Mouse (Mus musculus) adrenal gland, adult 2 months (tissue): ENCODE measurements around the gene Tnfrsf23. TPM values are rescaled to one million over a fixed set of nuclear protein-coding genes. Genes with fewer than 3 reads are reported as not detected.

Experiments
- polyA plus RNA-seq: library from polyadenylated mRNA; depleted of rRNA; stranded (reverse); fragments of >200 nt; gene quantifications from 2 replicates; pipeline ENCODE4 v1.2.3, GENCODE M21; 2012; rRNA removed
- total RNA-seq, 2 experiments: library from RNA; stranded (reverse); gene quantifications; 2 replicates each; pipeline ENCODE4 v1.2.3; 2021

The Tnfrsf23 gene
- total and polyA plus RNA-seq, 3 experiments: 1.3 to 4.4 (median 3.1) TPM

Other genes starting within 250 kb of the Tnfrsf23 start
- gene Cdkn1c, start 224.8 kb downstream of the Tnfrsf23 start, total RNA-seq: 100 to 1,000 TPM; 239 to 672 TPM
- 469 and 597 TPM in 2 replicates for gene Cdkn1c, start 224.8 kb downstream of the Tnfrsf23 start, polyA plus RNA-seq
- 1 to 10 TPM; 1.5 to 4.1 TPM for gene Slc22a18, start 212.1 kb downstream of the Tnfrsf23 start, total RNA-seq
- 13.3 and 17.5 TPM in 2 replicates for gene Slc22a18, start 212.1 kb downstream of the Tnfrsf23 start, polyA plus RNA-seq
- gene Phlda2, start 182.7 kb downstream of the Tnfrsf23 start, total RNA-seq: under 1 TPM; 0.40 to 0.55 TPM
- gene Phlda2, start 182.7 kb downstream of the Tnfrsf23 start, polyA plus RNA-seq: 3.5 and 4.2 TPM in 2 replicates
- gene Nap1l4, start 136.8 kb downstream of the Tnfrsf23 start, total RNA-seq: 100 to 1,000 TPM; 149 to 217 TPM
- gene Nap1l4, start 136.8 kb downstream of the Tnfrsf23 start, polyA plus RNA-seq: 35.0 and 40.0 TPM in 2 replicates
- gene Cars, start 85.8 kb downstream of the Tnfrsf23 start, total RNA-seq: 10 to 100 TPM; 42.9 to 51.3 TPM
- 9.4 and 10.5 TPM in 2 replicates for gene Cars, start 85.8 kb downstream of the Tnfrsf23 start, polyA plus RNA-seq
- gene Tnfrsf26, start 57.1 kb downstream of the Tnfrsf23 start, total RNA-seq: 1 to 10 TPM in 1 of 2 experiments, under 1 TPM in 1; 0.55 to 1.1 TPM
- gene Tnfrsf26, start 57.1 kb downstream of the Tnfrsf23 start, polyA plus RNA-seq: 0.17 and 0.29 TPM in 2 replicates
- gene Tnfrsf22, start 36.2 kb downstream of the Tnfrsf23 start, total RNA-seq: 1 to 10 TPM; 3.9 to 4.4 TPM
- gene Tnfrsf22, start 36.2 kb downstream of the Tnfrsf23 start, polyA plus RNA-seq: 3.1 and 3.9 TPM in 2 replicates
- 10 to 100 TPM; 25.8 to 47.4 TPM for gene Osbpl5, start 71.1 kb upstream of the Tnfrsf23 start, total RNA-seq
- gene Osbpl5, start 71.1 kb upstream of the Tnfrsf23 start, polyA plus RNA-seq: 28.1 and 28.2 TPM in 2 replicates
- 1 to 10 TPM; 1.1 to 2.9 TPM for gene Mrgprg, start 81.1 kb upstream of the Tnfrsf23 start, total RNA-seq
- 1.5 and 3.7 TPM in 2 replicates for gene Mrgprg, start 81.1 kb upstream of the Tnfrsf23 start, polyA plus RNA-seq
- gene Mrgpre, start 98.6 kb upstream of the Tnfrsf23 start, total RNA-seq: 1 to 10 TPM; 1.7 to 3.2 TPM
- 2.5 and 3.9 TPM in 2 replicates for gene Mrgpre, start 98.6 kb upstream of the Tnfrsf23 start, polyA plus RNA-seq
- 10 to 100 TPM in 1 of 2 experiments, 1 to 10 TPM in 1; 7.8 to 11.6 TPM for gene Nadsyn1, start 137.0 kb upstream of the Tnfrsf23 start, total RNA-seq
- 9.0 and 9.1 TPM in 2 replicates for gene Nadsyn1, start 137.0 kb upstream of the Tnfrsf23 start, polyA plus RNA-seq
- gene Dhcr7, start 137.3 kb upstream of the Tnfrsf23 start, total RNA-seq: 100 to 1,000 TPM; 689 to 950 TPM
- 917 and 1,241 TPM in 2 replicates for gene Dhcr7, start 137.3 kb upstream of the Tnfrsf23 start, polyA plus RNA-seq
- not detected for gene Gm498, start 181.0 kb upstream of the Tnfrsf23 start, total RNA-seq
- gene Gm498, start 181.0 kb upstream of the Tnfrsf23 start, polyA plus RNA-seq: not detected in 2 replicates